Mouse (Mus musculus): ENCODE measurements around the gene Neurl1b.

DNA sequence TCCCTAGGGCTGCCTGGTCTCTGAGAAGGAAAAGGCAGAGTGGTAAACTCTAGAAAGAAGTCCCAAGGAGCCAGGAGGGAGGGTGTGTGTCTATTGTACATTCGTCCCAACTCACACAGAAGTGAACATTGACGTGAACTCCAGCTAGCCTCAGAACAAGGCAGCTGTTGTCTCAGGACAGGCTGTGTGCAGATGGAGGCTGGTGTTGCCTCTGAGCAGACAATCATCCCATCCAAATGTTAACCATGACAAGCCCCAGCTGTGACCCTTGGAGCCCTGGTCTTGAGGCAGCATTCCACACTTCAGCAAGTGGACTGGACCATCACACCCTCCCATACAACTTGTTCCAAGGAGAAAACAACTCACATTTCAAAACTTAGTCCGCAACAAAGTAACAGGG is 77.6 kb downstream of the Neurl1b start:
- TF ChIP-seq MAFK (IDR thresholded peaks at IDR 0.05; ENCODE audit: insufficient read depth, low read depth, low read length) (no peak), CHD2 (IDR thresholded peaks at IDR 0.05; ENCODE audit: low read depth, low read length) (no peak), ZNF384 (IDR thresholded peaks at IDR 0.05; ENCODE audit: low read depth, low read length) (no peak)

Data from ES-E14 (cell line).